Mouse (Mus musculus): ENCODE results near the gene Etnppl. TPM values are rescaled to one million over a fixed set of nuclear protein-coding genes. Genes with fewer than 3 reads are reported as not detected.

Etnppl gene
- polyA plus RNA-seq, 1 experiment from 2014 or later = not detected

GRCm38 (mm10) chr3:130628358-130628757, 11.1 kb downstream of the Etnppl start:
- no peak overlapping the region for H3K9ac ChIP-seq (replicated peaks; ENCODE audit: low read length)
- no peaks in the 10 kb centered on the region for H3K36me3 ChIP-seq (replicated peaks; ENCODE audit: control insufficient read depth, insufficient read depth, low read depth, low read length)
- no peaks in the 10 kb centered on the region for H3K4me1 ChIP-seq (ENCODE audit: control insufficient read depth, insufficient read depth, low read length)
- H3K4me3 ChIP-seq (ENCODE audit: low read depth, low read length) = no peak overlapping the region
- H3K4me2 ChIP-seq (ENCODE audit: low read depth, low read length) = no peak overlapping the region
- ATAC-seq (replicated peaks; ENCODE audit: insufficient number of reproducible peaks, low FRiP score, low TSS enrichment, low read depth) (no peak), DNase-seq (ENCODE audit: low spot score) (no peak)
- WGBS = 89% methylated on average over 5 of the region's 5 CpGs
- H3K27me3 ChIP-seq (ENCODE audit: control insufficient read depth, insufficient read depth, low read length) = no peaks in the 10 kb centered on the region
- H3K27ac ChIP-seq (replicated peaks; ENCODE audit: low read depth, low read length) = no peak overlapping the region
- H3K9me3 ChIP-seq (replicated peaks; ENCODE audit: control insufficient read depth, low read length) = no peaks in the 10 kb centered on the region

DNA sequence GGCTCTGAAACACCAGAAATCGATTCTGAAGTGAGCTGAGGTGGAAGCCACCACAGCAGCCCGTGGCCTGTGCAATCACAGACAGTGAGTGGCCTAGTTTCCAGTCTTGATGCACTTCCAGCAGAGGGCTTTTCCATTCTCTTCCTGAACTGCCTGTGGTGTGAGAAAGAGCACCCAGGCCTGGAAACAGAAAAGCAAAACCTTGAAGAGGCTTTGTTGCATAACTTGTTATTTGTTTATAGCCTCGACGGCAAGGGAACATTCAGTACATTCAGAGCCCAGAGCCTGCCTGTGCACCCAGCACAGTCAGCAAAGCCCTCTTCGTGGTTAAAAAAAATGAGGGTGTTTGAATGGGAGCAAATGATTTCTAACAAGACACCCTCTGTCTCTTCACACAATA, 16.6 kb downstream of the Etnppl start:
- Histone ChIP-seq H3K27me3 (ENCODE audit: control insufficient read depth, insufficient read depth, low read length) (no peaks in the 10 kb centered on the region), H3K9ac (replicated peaks; ENCODE audit: low read length) (no peak overlapping the region), H3K4me2 (ENCODE audit: low read depth, low read length) (no peak overlapping the region), H3K4me3 (ENCODE audit: low read depth, low read length) (no peak overlapping the region), H3K4me1 (ENCODE audit: control insufficient read depth, insufficient read depth, low read length) (no peaks in the 10 kb centered on the region), H3K27ac (replicated peaks; ENCODE audit: low read depth, low read length) (no peak overlapping the region), H3K36me3 (replicated peaks; ENCODE audit: control insufficient read depth, insufficient read depth, low read depth, low read length) (no peaks in the 10 kb centered on the region), H3K9me3 (replicated peaks; ENCODE audit: control insufficient read depth, low read length) (no peaks in the 10 kb centered on the region)
- 79% methylated on average over 5 of the region's 5 CpGs for whole genome bisulfite sequencing
- DNase-seq (ENCODE audit: low spot score) (no peak), ATAC-seq (replicated peaks; ENCODE audit: insufficient number of reproducible peaks, low FRiP score, low TSS enrichment, low read depth) (no peak)

GRCm38 (mm10) chr3:130646110-130646810, 29.0 kb downstream of the Etnppl start:
- H3K9me3 ChIP-seq (replicated peaks; ENCODE audit: control insufficient read depth, low read length) = no peaks in the 10 kb centered on the region
- H3K27me3 ChIP-seq (ENCODE audit: control insufficient read depth, insufficient read depth, low read length) = no peaks in the 10 kb centered on the region
- H3K4me1 ChIP-seq (ENCODE audit: control insufficient read depth, insufficient read depth, low read length) = no peaks in the 10 kb centered on the region
- ATAC-seq (replicated peaks; ENCODE audit: insufficient number of reproducible peaks, low FRiP score, low TSS enrichment, low read depth) = no peak
- H3K9ac ChIP-seq (replicated peaks; ENCODE audit: low read length) = no peak overlapping the region
- no peaks in the 10 kb centered on the region for H3K36me3 ChIP-seq (replicated peaks; ENCODE audit: control insufficient read depth, insufficient read depth, low read depth, low read length)
- H3K4me3 ChIP-seq (ENCODE audit: low read depth, low read length) = no peak overlapping the region
- WGBS = 69% methylated on average over 11 of the region's 11 CpGs
- DNase-seq (ENCODE audit: low spot score) = no peak
- no peak overlapping the region for H3K4me2 ChIP-seq (ENCODE audit: low read depth, low read length)
- no peak overlapping the region for H3K27ac ChIP-seq (replicated peaks; ENCODE audit: low read depth, low read length)

DNA sequence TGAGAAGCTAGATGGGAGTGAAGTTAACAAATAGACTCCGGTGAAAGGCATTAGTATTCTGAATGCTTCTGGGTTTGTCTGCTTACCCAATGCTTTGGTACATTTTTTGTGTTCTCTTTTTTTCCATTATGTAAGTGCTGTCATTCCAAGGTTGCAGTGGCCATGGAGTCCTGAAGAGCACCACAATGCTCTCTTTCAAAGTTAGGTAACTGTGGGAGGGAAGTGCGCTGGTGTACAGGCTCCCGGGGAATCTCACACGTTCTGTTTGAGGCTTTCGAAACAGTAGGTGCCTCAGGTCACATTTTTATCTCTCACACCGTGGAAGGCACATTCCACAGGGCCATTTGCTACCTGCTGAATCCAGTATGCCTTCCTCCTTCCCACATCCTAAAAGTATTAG, 32.3 kb downstream of the Etnppl start:
- DNase-seq (ENCODE audit: low spot score) (no peak), ATAC-seq (replicated peaks; ENCODE audit: insufficient number of reproducible peaks, low FRiP score, low TSS enrichment, low read depth) (no peak)
- H3K27ac ChIP-seq (replicated peaks; ENCODE audit: low read depth, low read length) = peak overlapping the region; percentile 20; the same call in 1 of the 2 replicates
- no peaks in the 10 kb centered on the region for H3K27me3 ChIP-seq (ENCODE audit: control insufficient read depth, insufficient read depth, low read length)
- H3K36me3 ChIP-seq (replicated peaks; ENCODE audit: control insufficient read depth, insufficient read depth, low read depth, low read length) = no peaks in the 10 kb centered on the region
- no peaks in the 10 kb centered on the region for H3K9me3 ChIP-seq (replicated peaks; ENCODE audit: control insufficient read depth, low read length)
- WGBS = 51% methylated on average over 6 of the region's 6 CpGs
- H3K9ac ChIP-seq (replicated peaks; ENCODE audit: low read length) = no peak overlapping the region
- H3K4me3 ChIP-seq (ENCODE audit: low read depth, low read length) = no peak overlapping the region
- no peak overlapping the region for H3K4me2 ChIP-seq (ENCODE audit: low read depth, low read length)
- H3K4me1 ChIP-seq (ENCODE audit: control insufficient read depth, insufficient read depth, low read length) = no peaks in the 10 kb centered on the region

GRCm38 (mm10) chr3:130660619-130661018, 43.4 kb downstream of the Etnppl start:
- no peak overlapping the region for H3K27ac ChIP-seq (replicated peaks; ENCODE audit: low read depth, low read length)
- no peak overlapping the region for H3K9ac ChIP-seq (replicated peaks; ENCODE audit: low read length)
- no peaks in the 10 kb centered on the region for H3K9me3 ChIP-seq (replicated peaks; ENCODE audit: control insufficient read depth, low read length)
- H3K4me1 ChIP-seq (ENCODE audit: control insufficient read depth, insufficient read depth, low read length) = no peaks in the 10 kb centered on the region
- H3K27me3 ChIP-seq (ENCODE audit: control insufficient read depth, insufficient read depth, low read length) = no peaks in the 10 kb centered on the region
- no peak overlapping the region for H3K4me3 ChIP-seq (ENCODE audit: low read depth, low read length)
- no peak for ATAC-seq (replicated peaks; ENCODE audit: insufficient number of reproducible peaks, low FRiP score, low TSS enrichment, low read depth)
- H3K36me3 ChIP-seq (replicated peaks; ENCODE audit: control insufficient read depth, insufficient read depth, low read depth, low read length) = no peaks in the 10 kb centered on the region
- DNase-seq (ENCODE audit: low spot score) = no peak
- 90% methylated on average over 6 of the region's 6 CpGs for WGBS
- no peak overlapping the region for H3K4me2 ChIP-seq (ENCODE audit: low read depth, low read length)

DNA sequence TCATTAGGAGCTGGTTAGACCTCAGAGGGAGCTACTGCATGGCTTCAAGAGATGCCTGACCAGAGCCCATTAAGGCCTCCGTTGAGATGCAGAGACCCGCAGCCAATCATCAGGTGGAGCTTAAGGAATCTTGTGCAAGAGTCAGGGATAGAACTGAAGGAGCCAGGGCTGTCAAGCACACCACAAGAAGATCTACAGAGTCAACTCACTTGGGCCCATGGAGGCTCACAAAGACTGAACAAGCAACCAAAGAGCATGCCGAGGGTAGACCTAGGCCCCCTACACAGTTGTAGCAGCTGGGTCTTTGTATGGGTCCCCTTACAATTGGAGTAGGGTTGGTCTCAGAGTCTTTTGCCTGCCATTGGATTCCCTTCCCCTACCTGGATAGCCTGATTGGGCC, 45.2 kb downstream of the Etnppl start:
- 93% methylated on average over 3 of the region's 3 CpGs for whole genome bisulfite sequencing

DNA sequence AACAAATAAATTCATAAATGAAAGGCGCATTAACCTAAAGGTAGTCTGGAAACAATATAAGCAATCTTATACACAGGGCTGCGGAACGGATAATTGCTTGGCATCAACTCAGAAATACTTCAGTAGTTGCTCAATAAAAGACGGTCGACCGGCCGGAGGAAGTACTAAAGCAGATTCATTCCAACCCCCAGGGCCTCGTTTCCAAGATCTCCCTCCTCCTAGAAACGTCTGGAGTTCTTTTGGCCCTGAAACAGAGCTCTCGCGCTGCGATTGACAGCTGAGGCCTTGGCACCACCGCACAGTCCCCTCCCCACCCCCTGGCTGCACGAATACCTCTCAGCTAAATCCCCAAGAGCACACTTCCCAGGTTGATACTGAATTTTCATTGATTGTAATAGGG, 54.0 kb downstream of the Etnppl start:
- no peaks in the 10 kb centered on the region for H3K36me3 ChIP-seq (replicated peaks; ENCODE audit: control insufficient read depth, insufficient read depth, low read depth, low read length)
- H3K9me3 ChIP-seq (replicated peaks; ENCODE audit: control insufficient read depth, low read length) = no peaks in the 10 kb centered on the region
- H3K27me3 ChIP-seq (ENCODE audit: control insufficient read depth, insufficient read depth, low read length) = no peaks in the 10 kb centered on the region
- H3K9ac ChIP-seq (replicated peaks; ENCODE audit: low read length) = no peak overlapping the region
- ATAC-seq (replicated peaks; ENCODE audit: insufficient number of reproducible peaks, low FRiP score, low TSS enrichment, low read depth) = no peak
- no peak overlapping the region for H3K4me3 ChIP-seq (ENCODE audit: low read depth, low read length)
- no peak overlapping the region for H3K4me2 ChIP-seq (ENCODE audit: low read depth, low read length)
- DNase-seq (ENCODE audit: low spot score) = no peak
- WGBS = 62% methylated on average over 14 of the region's 14 CpGs
- H3K4me1 ChIP-seq (ENCODE audit: control insufficient read depth, insufficient read depth, low read length) = no peaks in the 10 kb centered on the region
- no peak overlapping the region for H3K27ac ChIP-seq (replicated peaks; ENCODE audit: low read depth, low read length)

More for the DNA sequence above, 45.2 kb downstream of the Etnppl start:
- ATAC-seq (replicated peaks; ENCODE audit: insufficient number of reproducible peaks, low FRiP score, low TSS enrichment, low read depth) (no peak), DNase-seq (ENCODE audit: low spot score) (no peak)
- H3K4me1 ChIP-seq (ENCODE audit: control insufficient read depth, insufficient read depth, low read length) = no peaks in the 10 kb centered on the region
- H3K4me3 ChIP-seq (ENCODE audit: low read depth, low read length) = no peak overlapping the region
- H3K4me2 ChIP-seq (ENCODE audit: low read depth, low read length) = no peak overlapping the region
- no peaks in the 10 kb centered on the region for H3K9me3 ChIP-seq (replicated peaks; ENCODE audit: control insufficient read depth, low read length)
- H3K27ac ChIP-seq (replicated peaks; ENCODE audit: low read depth, low read length) = no peak overlapping the region
- H3K36me3 ChIP-seq (replicated peaks; ENCODE audit: control insufficient read depth, insufficient read depth, low read depth, low read length) = no peaks in the 10 kb centered on the region
- no peak overlapping the region for H3K9ac ChIP-seq (replicated peaks; ENCODE audit: low read length)
- H3K27me3 ChIP-seq (ENCODE audit: control insufficient read depth, insufficient read depth, low read length) = no peaks in the 10 kb centered on the region

- Histone ChIP-seq H3K36me3 (replicated peaks; ENCODE audit: control insufficient read depth, insufficient read depth, low read depth, low read length) (no peaks in the 10 kb centered on the region), H3K4me3 (ENCODE audit: low read depth, low read length) (no peak overlapping the region), H3K4me2 (ENCODE audit: low read depth, low read length) (no peak overlapping the region), H3K27ac (replicated peaks; ENCODE audit: low read depth, low read length) (no peak overlapping the region), H3K27me3 (ENCODE audit: control insufficient read depth, insufficient read depth, low read length) (no peaks in the 10 kb centered on the region), H3K9ac (replicated peaks; ENCODE audit: low read length) (no peak overlapping the region), H3K9me3 (replicated peaks; ENCODE audit: control insufficient read depth, low read length) (no peaks in the 10 kb centered on the region), H3K4me1 (ENCODE audit: control insufficient read depth, insufficient read depth, low read length) (no peaks in the 10 kb centered on the region)
- DNase-seq (ENCODE audit: low spot score) (no peak), ATAC-seq (replicated peaks; ENCODE audit: insufficient number of reproducible peaks, low FRiP score, low TSS enrichment, low read depth) (no peak)
- 94% methylated on average over 19 of the region's 19 CpGs for WGBS
These were observed 60.6 kb downstream of the Etnppl start for GRCm38 (mm10) chr3:130677671-130678460.
